Mouse (Mus musculus) cerebellum, adult 11-12 months (tissue): ENCODE measurements at regions not wholly inside any gene's neighbourhood (a gene's known extent, or its start where the extent isn't known, plus 50 kb on each side); places are given as distances from the start of the nearest gene placed in this dataset.

Experiments
- DNase-seq: peaks from one replicate; pipeline ENCODE4 v3.0.0; 2022

DNA sequence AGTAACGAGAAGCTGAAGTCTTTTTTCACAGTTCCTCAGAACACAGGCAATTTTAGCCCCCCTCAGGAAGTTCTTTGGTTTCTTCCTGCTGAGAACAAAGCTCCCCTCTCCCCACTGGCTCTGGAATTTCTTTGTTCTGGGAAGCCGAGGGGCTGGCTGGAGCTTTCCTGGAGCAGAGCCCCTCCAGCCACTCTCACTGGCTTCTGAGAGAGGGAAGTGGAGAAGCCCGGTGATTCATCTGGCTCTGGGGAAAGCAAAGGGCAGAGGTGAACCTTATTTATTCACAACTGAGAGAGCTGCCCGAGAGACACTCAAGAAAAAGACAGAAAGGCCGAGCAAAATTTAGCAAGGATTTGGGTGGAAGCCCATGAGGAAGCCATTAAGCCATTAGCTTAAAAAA, 63.9 kb downstream of the Ddx3x start:
- DNase-seq, result peak; percentile 4

DNA sequence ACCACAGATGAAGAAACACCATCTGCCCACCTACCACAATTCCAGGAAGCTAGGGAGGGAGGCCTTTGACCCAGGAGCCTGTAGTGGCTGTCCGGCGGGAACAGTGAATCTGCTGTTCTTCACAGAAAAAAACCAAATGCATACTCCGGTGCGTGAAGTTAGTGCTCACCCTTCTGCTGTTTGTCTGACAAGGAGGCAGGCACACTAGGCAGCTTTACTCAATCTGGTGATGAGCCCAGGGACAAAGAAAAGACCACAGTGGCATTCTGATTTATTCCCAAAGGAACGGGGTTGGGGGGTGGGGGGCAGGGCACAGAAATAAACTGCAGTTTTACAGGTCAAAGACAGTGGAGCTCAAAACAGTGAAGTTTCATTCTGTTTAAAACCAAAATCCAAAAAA, 64.4 kb downstream of the Ddx3x start:
- DNase-seq, result peak; percentile 5

DNA sequence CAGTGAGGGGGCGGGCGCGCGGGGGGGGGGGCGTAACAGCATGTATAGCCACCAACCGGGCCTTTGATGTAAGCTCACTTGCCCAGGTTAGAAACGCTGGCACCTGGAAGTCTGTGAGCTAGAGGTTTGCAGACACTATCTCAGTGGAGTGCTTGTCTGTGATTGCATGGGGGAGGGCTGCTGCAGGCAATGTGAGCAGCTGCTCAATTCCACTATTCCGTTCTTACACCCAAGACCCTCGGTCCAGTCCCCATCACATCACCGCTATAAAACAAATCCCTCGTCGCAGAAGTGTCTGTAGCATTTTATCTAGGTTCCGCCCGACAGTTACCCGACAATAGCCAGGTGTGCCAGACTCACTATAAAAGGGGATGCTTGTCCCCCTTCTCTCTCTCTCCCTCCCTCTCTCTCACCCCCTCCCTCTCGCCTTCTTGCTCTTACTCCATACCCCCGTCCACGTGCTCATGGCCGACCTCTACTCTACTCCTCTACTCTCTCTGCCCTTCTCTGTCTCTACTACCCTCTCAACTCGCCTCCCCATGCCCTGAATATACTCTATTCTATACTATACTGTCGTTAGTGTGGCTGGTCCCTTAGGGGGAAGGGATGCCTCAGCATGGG, 65.4 kb downstream of the Ddx3x start:
- peak; percentile 28 for DNase-seq

DNA sequence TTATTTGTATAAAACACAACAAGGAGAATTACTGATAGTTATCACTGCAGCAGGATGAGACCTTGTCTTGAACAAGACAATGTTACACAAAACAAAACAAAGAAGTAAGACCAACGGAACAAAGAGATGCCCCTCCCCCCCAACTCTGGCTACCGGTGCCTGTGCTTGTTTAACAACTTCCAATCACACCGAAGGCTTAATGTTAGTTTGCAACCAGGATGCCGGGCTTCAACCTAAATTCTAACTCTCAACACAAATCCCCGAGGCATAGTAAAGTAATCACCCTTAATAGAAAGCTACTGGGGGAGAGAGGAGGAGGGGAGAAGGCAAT, 65.9 kb downstream of the Ddx3x start:
- DNase-seq, result no peak

DNA sequence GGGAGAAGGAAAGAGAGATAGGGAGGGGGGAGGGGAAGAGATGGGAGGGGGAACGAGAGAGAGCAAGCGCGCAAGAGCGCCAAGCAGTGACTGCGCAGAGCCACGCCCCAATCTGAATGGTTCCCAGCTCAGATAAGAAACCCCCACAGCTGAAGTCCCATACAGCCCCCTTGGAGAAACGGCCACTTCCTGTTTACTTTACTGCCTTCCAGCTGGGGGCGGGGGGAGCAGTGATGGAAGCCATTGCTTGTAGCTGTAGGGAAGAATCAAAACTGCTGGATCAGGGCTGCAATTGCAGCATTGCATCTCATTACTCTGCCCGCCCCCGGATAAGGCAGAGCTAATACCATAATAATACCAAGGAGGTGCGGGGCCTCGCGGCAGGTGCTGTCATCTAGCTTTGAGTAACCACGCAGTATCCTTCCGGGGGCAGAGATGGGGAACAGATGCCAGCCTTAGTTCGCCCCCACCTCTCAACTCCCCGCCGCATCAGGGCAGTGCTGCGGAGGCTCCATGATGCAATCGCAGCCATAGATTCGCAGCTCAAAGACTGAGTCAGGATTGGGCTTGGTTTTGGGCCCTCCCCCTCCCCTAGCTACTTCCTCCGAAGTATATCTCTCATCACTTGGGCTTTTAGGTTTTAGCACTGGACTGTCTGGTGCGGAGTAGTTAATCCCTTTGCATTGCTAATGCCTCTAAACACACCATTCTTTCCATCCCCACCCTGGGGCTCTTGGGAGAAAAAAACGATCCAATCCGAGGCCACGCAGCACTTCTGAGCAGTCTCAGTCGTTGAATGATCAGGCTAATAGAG, 66.5 kb downstream of the Ddx3x start:
- DNase-seq, result peak; percentile 75

DNA sequence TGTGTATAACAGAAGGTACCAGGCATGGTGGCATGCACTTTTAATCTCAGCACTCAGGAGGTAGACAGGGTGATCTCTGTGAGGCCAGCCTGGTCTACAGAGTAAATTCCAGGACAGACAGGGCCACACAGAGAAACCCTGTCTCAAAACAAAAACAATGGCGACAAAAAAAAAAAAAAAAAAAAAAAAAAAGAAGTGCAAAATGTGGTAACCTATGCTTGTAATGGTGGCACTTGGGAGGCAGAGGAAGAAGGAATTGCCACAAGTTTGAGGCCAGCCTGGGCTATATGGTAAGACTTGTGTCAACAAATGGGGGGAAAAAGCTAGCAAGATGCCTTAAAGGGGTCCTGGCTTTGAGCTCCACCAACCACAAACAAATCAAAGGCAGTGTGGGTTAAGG, 67.6 kb downstream of the Ddx3x start:
- DNase-seq, result no peak

DNA sequence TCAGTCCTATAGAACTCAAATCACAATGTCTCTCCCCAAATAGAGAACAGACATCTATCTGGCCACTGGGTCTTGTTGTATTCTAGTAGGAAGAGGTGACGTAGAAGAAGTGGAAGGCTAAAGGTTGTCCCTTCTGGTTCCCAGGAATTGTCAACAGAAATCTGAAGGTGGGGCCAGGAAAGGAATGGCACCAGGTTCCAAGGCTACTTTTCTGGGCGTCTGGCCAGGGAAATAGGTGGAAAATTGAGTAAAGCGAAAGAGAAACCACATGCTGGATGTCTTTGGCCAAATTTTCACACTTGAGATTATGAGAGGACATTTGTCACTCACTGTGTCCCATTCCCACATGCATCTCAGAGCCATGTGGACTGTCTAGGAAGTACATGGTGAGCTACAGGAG, 69.7 kb downstream of the Ddx3x start:
- DNase-seq, result no peak

DNA sequence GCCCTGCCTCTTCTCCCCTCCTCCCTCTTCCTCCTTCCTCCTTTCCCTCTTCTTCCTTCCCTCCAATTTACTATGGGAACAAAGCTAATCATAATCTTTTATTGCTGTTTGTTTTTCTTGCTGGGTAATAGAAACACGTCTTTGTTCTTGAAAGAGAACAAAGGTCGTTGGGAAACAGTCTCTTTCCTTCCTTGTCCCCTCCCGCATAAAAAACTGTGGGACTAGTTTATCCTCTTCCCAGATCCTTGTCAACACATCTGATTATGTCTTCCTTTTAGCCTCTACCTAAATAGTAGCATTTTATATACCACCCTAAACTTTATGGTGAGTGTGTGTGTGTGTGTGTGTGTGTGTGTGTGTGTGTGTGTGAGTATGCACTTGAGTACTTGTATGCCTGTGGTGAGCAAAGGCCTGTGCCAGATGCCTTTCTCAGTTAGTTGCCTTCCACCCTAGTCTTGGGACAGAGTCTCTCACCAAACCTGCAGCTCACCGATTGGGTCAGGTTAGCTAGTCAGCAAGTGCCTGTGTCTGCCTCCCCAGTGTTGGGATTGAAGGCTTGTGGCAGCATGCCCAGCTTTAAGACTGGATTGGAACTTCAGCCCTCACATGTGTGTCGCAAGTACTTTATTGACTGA, 76.5 kb downstream of the Ddx3x start:
- DNase-seq, result no peak

DNA sequence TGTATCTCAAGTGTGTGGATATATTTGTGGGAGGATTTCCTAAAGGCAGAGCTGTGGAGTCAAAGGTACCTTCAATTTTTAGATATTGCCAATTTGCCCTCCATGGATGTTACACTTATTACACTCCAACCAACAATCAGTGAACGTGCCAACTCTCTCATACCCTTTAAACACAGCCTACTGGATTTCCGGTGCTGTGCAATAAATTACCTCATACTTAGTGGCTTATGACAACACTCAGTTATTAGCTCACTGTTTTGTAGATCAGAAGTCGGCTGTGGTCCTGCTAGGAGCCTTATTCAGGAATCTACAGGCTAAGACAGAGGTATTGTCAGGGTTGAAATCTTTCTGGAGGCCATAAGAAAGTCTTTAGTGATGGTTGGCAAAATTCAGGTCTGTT, 77.2 kb downstream of the Ddx3x start:
- DNase-seq, result no peak

DNA sequence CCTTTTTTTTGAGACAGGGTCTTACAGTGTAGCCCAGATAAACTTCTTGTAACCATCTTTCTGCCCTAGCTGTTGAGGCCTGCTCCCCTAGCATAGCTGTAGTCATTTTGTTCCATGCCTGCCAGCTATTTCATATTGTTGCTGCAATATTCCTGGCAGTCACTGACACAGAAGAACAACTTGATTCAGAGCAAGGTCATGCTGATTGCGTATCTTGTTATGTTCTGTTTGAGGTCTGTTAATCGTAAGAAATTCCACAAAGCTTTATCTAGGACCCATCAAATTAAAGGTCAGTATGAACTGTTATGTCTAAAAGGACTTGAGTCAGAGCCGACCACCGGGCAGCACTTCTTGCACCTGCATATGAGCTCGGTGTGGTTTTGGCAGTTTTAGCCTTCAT, 79.7 kb downstream of the Ddx3x start:
- DNase-seq, result no peak

DNA sequence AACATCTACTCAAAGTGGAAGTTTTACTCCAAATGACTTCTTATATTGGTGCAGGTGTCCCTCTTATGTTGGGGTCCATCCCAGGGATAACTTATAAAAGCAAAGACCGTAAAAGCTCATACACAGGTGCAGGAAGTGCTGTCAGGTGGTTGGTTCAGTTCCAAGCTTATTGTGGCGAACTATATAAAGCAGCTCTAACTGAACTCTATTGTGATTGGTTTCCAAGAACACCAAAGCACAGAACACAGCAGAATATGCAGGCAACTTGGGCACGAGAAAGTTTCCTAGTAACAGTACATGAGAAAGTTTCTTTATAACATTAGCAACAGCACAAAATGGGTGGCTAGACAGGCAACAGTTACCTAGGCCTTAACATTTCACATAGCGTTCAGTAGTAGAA, 89.5 kb downstream of the Ddx3x start:
- no peak for DNase-seq

DNA sequence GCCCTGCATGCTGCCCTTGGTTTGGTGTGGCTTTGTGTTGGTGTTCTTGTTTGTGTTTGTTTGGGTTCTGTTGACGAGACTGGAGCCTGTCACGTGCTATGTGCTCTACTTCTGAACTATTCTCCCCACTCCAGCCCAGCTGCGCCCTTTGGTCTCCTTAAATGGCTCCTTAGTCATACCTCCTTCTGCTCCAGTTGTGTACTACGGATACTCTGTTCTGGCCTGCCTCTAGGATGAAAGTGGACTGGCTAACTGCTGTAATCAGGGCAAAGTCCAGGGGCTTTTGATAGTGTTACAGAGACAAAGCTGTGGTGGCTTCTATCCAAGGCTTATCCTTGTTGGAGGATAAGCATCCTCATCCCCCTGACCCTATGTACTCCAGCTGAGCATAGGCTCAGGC, 92.0 kb downstream of the Ddx3x start:
- DNase-seq, result no peak

DNA sequence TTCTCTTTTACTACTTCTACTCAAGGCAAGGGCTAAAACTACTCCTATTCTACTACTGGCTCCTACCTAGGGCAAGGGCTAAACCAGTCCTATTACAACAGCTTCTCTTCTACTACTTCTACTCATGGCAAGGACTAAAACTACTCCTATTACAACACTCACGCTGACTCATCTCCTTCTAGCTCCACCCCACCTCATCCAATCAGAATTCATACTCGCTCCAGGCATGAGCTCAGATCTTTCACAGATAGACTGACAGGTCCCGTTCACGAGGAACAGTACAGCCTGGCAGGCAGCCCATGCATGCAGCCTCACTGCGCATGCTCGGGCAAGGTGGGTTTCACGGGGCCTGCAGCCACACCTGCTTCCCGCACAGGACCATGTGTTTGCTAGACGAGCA, 79.6 kb upstream of the Nyx start:
- DNase-seq, result no peak

DNA sequence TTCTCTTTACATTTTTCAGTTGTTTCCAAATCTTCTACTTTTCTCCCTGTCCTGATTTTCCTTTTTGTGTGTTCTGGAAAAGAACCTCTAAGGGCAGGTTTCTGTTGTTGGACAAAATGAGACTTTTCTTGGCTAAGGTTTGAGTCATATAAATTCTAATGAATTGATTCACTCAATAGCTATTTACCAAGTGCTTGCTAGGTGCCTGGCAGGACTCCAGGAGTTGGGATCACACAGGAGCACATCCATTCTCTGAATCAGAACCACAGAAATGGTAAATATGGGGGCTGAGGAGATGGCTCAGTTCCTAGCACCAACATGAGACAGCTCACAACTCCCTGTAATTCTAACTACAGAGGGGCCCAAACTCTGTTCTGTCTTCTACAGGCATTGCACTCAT, 67.4 kb upstream of the Nyx start:
- DNase-seq, result no peak

DNA sequence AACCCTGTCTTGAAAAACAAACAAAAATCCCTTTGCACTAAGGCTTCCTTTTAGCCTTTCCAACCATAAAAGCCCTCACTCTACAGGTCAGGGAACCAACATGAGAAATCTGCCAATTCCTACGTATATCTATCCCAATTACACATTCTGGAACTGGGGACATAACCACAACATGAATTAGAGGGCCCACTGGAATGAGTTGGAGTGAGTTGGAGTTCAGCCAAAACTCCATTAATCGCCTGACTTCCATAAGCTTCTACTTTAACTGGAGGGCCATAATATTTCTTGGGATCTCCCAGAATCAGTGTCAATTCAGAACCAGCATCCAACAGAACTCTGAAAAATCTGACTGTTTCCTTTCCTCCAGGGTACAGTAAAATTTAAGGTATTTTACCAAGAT, 53.2 kb upstream of the Nyx start:
- DNase-seq, result no peak

DNA sequence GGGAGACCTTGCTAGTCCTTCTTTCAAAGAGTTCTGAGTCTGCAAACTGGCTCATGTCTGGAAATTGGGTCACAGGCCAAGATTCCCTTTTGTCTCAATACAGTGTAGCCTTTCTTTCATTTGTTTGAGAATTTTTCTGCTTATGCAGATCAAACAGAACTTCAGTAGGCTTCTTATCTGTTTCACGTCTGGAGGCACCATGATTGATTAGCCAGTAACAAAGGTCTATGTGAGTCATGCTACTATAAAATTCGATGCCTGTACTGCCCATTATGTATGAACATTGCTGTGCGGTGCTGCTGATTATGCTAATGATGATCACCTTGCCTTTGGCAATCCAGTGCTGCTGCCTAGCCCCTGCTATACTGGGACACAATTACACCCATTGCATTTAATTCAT, 52.8 kb upstream of the Nyx start:
- DNase-seq, result no peak
